Mouse (Mus musculus): Measurements from ENCODE around the gene Cracr2b. TPM values are rescaled to one million over a fixed set of nuclear protein-coding genes. Genes with fewer than 3 reads are reported as not detected.

The Cracr2b gene
- polyA plus RNA-seq, 1 experiment from 2014 or later = 13.8 TPM

GRCm38 (mm10) chr7:141420030-141420702 is 40.7 kb upstream of the Cracr2b start:
- Histone ChIP-seq H3K27me3 (replicated peaks; ENCODE audit: control insufficient read depth, insufficient read depth, low read length) (no peaks in the 10 kb centered on the region), H3K27ac (ENCODE audit: low read depth) (no peak overlapping the region), H3K9ac (ENCODE audit: low read length) (no peak overlapping the region), H3K4me1 (replicated peaks; ENCODE audit: control insufficient read depth, insufficient read depth, low read length) (no peaks in the 10 kb centered on the region), H3K4me3 (ENCODE audit: low read depth, low read length) (no peak overlapping the region), H3K4me2 (ENCODE audit: low read length) (no peak overlapping the region), H3K9me3 (ENCODE audit: control insufficient read depth, low read length) (no peaks in the 10 kb centered on the region), H3K36me3 (ENCODE audit: control insufficient read depth, insufficient read depth, low read length) (no peaks in the 10 kb centered on the region)
- DNase-seq (ENCODE audit: low spot score) (no peak), ATAC-seq (replicated peaks; ENCODE audit: low FRiP score, low TSS enrichment, low read depth) (no peak)
- WGBS = 68% methylated on average over 9 of the region's 9 CpGs

- Histone ChIP-seq H3K9ac (ENCODE audit: low read length) (no peak overlapping the region), H3K27ac (ENCODE audit: low read depth) (no peak overlapping the region), H3K4me2 (ENCODE audit: low read length) (no peak overlapping the region), H3K9me3 (ENCODE audit: control insufficient read depth, low read length) (no peaks in the 10 kb centered on the region), H3K4me1 (replicated peaks; ENCODE audit: control insufficient read depth, insufficient read depth, low read length) (no peaks in the 10 kb centered on the region), H3K36me3 (ENCODE audit: control insufficient read depth, insufficient read depth, low read length) (no peaks in the 10 kb centered on the region), H3K4me3 (ENCODE audit: low read depth, low read length) (no peak overlapping the region), H3K27me3 (replicated peaks; ENCODE audit: control insufficient read depth, insufficient read depth, low read length) (no peaks in the 10 kb centered on the region)
- DNase-seq (ENCODE audit: low spot score) = no peak
- WGBS = 72% methylated on average over 4 of the region's 4 CpGs
- no peak for ATAC-seq (replicated peaks; ENCODE audit: low FRiP score, low TSS enrichment, low read depth)
Observed at GRCm38 (mm10) chr7:141423811-141424210, 37.1 kb upstream of the Cracr2b start.

- 79% methylated on average over 12 of the region's 12 CpGs for WGBS
Observed at GRCm38 (mm10) chr7:141426948-141427730, 33.8 kb upstream of the Cracr2b start.

GRCm38 (mm10) chr7:141428701-141429100 is 32.2 kb upstream of the Cracr2b start:
- peaks cover 34% of the 10 kb centered on the region for H3K36me3 ChIP-seq (ENCODE audit: control insufficient read depth, insufficient read depth, low read length)
- WGBS = 50% methylated on average over 5 of the region's 5 CpGs
- H3K4me3 ChIP-seq (ENCODE audit: low read depth, low read length) = no peak overlapping the region
- no peak overlapping the region for H3K27ac ChIP-seq (ENCODE audit: low read depth)
- H3K4me2 ChIP-seq (ENCODE audit: low read length) = peak overlapping the region; percentile 29
- peaks cover 3% of the 10 kb centered on the region; the same call in 1 of the 2 replicates for H3K4me1 ChIP-seq (replicated peaks; ENCODE audit: control insufficient read depth, insufficient read depth, low read length)
- ATAC-seq (replicated peaks; ENCODE audit: low FRiP score, low TSS enrichment, low read depth) (no peak), DNase-seq (ENCODE audit: low spot score) (no peak)
- H3K9ac ChIP-seq (ENCODE audit: low read length) = no peak overlapping the region
- no peaks in the 10 kb centered on the region for H3K27me3 ChIP-seq (replicated peaks; ENCODE audit: control insufficient read depth, insufficient read depth, low read length)
- no peaks in the 10 kb centered on the region for H3K9me3 ChIP-seq (ENCODE audit: control insufficient read depth, low read length)

More at GRCm38 (mm10) chr7:141426948-141427730, 33.8 kb upstream of the Cracr2b start:
- H3K27me3 ChIP-seq (replicated peaks; ENCODE audit: control insufficient read depth, insufficient read depth, low read length) = no peaks in the 10 kb centered on the region
- no peak overlapping the region for H3K9ac ChIP-seq (ENCODE audit: low read length)
- H3K36me3 ChIP-seq (ENCODE audit: control insufficient read depth, insufficient read depth, low read length) = peaks cover 19% of the 10 kb centered on the region
- ATAC-seq (replicated peaks; ENCODE audit: low FRiP score, low TSS enrichment, low read depth) (no peak), DNase-seq (ENCODE audit: low spot score) (no peak)
- peaks cover 3% of the 10 kb centered on the region; the same call in 1 of the 2 replicates for H3K4me1 ChIP-seq (replicated peaks; ENCODE audit: control insufficient read depth, insufficient read depth, low read length)
- H3K27ac ChIP-seq (ENCODE audit: low read depth) = no peak overlapping the region
- H3K4me2 ChIP-seq (ENCODE audit: low read length) = no peak overlapping the region
- no peaks in the 10 kb centered on the region for H3K9me3 ChIP-seq (ENCODE audit: control insufficient read depth, low read length)
- no peak overlapping the region for H3K4me3 ChIP-seq (ENCODE audit: low read depth, low read length)

GRCm38 (mm10) chr7:141429310-141429709 is 31.6 kb upstream of the Cracr2b start, which contains the start of gene Cend1:
TSS of gene Cend1 (minus strand) at chr7:141429491.
- WGBS = 5% methylated on average over 19 of the region's 19 CpGs
- H3K36me3 ChIP-seq (ENCODE audit: control insufficient read depth, insufficient read depth, low read length) = peaks cover 37% of the 10 kb centered on the region

GRCm38 (mm10) chr7:141429840-141430584 is 30.9 kb upstream of the Cracr2b start:
- ATAC-seq (replicated peaks; ENCODE audit: low FRiP score, low TSS enrichment, low read depth) (no peak), DNase-seq (ENCODE audit: low spot score) (no peak)
- no peaks in the 10 kb centered on the region for H3K9me3 ChIP-seq (ENCODE audit: control insufficient read depth, low read length)
- peaks cover 37% of the 10 kb centered on the region for H3K36me3 ChIP-seq (ENCODE audit: control insufficient read depth, insufficient read depth, low read length)
- no peak overlapping the region for H3K9ac ChIP-seq (ENCODE audit: low read length)
- H3K4me1 ChIP-seq (replicated peaks; ENCODE audit: control insufficient read depth, insufficient read depth, low read length) = peaks cover 14% of the 10 kb centered on the region
- no peak overlapping the region for H3K27ac ChIP-seq (ENCODE audit: low read depth)
- peak overlapping the region; percentile 29 for H3K4me2 ChIP-seq (ENCODE audit: low read length)
- 61% methylated on average over 9 of the region's 9 CpGs for WGBS
- no peaks in the 10 kb centered on the region for H3K27me3 ChIP-seq (replicated peaks; ENCODE audit: control insufficient read depth, insufficient read depth, low read length)
- H3K4me3 ChIP-seq (ENCODE audit: low read depth, low read length) = no peak overlapping the region

More at GRCm38 (mm10) chr7:141429310-141429709, 31.6 kb upstream of the Cracr2b start, which contains the start of gene Cend1:
- Histone ChIP-seq H3K27ac (ENCODE audit: low read depth) (no peak within 1 kb of the TSS), H3K9me3 (ENCODE audit: control insufficient read depth, low read length) (no peaks in the 10 kb centered on the region), H3K4me3 (ENCODE audit: low read depth, low read length) (0 out of 2 replicates have a peak within 1 kb of the TSS, but pooled peaks have one; percentile 4), H3K9ac (ENCODE audit: low read length) (no peak within 1 kb of the TSS), H3K4me2 (ENCODE audit: low read length) (peak within 1 kb of the TSS; percentile 29), H3K27me3 (replicated peaks; ENCODE audit: control insufficient read depth, insufficient read depth, low read length) (no peaks in the 10 kb centered on the region), H3K4me1 (replicated peaks; ENCODE audit: control insufficient read depth, insufficient read depth, low read length) (peaks cover 7% of the 10 kb centered on the region)
- DNase-seq (ENCODE audit: low spot score) = peak; percentile 63
- peak; percentile 56; the same call in 1 of the 2 replicates for ATAC-seq (replicated peaks; ENCODE audit: low FRiP score, low TSS enrichment, low read depth)

- Histone ChIP-seq H3K4me1 (replicated peaks; ENCODE audit: control insufficient read depth, insufficient read depth, low read length) (peaks cover 18% of the 10 kb centered on the region), H3K27me3 (replicated peaks; ENCODE audit: control insufficient read depth, insufficient read depth, low read length) (no peaks in the 10 kb centered on the region), H3K36me3 (ENCODE audit: control insufficient read depth, insufficient read depth, low read length) (peaks cover 37% of the 10 kb centered on the region), H3K9ac (ENCODE audit: low read length) (no peak overlapping the region), H3K4me3 (ENCODE audit: low read depth, low read length) (no peak overlapping the region), H3K4me2 (ENCODE audit: low read length) (no peak overlapping the region), H3K9me3 (ENCODE audit: control insufficient read depth, low read length) (no peaks in the 10 kb centered on the region), H3K27ac (ENCODE audit: low read depth) (no peak overlapping the region)
- 96% methylated on average over 9 of the region's 9 CpGs for WGBS
- ATAC-seq (replicated peaks; ENCODE audit: low FRiP score, low TSS enrichment, low read depth) = no peak
- DNase-seq (ENCODE audit: low spot score) = no peak
Observed at GRCm38 (mm10) chr7:141430585-141431240, 30.2 kb upstream of the Cracr2b start.

Data from intestine, embryonic 14.5 days (tissue).